Mouse (Mus musculus) c-Kit-positive CD71-positive TER-119-positive erythroid progenitor cells, embryonic 14.5 days (primary cell): Measurements from ENCODE around the gene Gfod2.

Experiments used
- DNase-seq: peaks from one replicate; pipeline ENCODE4 v3.0.0-alpha.2; 2013; ENCODE audit warnings: low spot score

Gene Gfod2

DNA sequence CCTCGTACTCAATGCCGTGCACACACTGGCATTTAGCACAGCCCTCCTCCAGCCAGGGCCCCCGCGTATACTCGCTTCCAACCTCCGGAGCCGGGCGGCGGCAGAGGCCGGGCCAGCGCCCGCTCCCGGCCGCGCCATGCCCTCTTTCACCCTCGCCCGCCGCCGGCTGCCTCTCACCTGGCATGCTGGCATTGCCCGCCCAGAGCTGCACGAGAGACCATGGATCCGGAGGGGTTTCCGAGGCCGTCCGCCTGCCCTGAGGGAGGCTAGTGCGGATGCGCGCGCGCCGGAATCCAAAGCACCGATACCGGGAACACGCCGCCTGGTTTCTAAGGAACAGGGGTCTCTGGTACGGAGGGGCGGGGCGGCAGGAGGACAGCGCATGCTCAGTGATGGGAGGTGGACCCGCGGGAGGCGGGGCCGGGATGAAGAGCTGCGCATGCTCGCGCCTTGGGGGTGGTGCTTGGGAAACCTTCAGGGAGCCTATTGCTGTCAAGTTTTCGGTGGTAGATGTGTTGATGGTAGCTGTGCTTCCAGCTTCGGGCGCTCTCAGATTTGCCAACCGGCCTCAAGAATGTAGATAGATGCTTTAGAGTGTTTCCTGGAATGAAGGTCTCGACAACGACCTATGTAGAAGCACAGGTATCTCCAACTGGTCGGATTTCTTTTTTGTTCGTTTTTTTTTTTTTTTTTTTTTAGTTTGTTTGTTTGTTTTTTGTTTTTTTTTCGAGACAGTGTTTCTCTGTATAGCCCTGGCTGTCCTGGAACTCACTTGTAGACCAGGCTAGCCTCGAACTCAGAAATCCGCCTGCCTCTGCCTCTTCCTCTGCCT is at the start of gene Gfod2:
Gene Gfod2 (minus strand): TSS at position 388 of the 832 bp plus-strand sequence.
- DNase-seq, result peak; percentile 93

- DNase-seq, result no peak
These were observed 49.3 kb upstream of the Gfod2 start for GRCm38 (mm10) chr8:105807766-105808165.

DNA sequence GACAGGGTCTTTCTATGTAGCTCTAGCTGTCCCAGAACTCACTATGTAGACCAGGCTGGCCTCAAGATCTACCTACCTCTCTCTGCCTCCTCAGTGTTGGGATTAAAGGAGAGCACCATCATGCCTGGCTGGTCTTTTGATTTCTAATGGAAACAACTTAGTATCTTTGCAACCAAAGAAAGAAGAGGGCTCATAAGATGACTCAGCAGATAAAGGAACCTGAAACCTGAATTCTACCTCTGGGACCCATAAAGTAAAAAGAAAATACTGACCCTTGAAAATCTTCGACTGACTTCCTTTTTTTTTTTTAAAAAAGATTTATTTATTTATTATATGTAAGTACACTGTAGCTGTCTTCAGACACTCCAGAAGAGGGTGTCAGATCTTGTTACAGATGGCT is 47.5 kb upstream of the Gfod2 start:
- no peak for DNase-seq

DNA sequence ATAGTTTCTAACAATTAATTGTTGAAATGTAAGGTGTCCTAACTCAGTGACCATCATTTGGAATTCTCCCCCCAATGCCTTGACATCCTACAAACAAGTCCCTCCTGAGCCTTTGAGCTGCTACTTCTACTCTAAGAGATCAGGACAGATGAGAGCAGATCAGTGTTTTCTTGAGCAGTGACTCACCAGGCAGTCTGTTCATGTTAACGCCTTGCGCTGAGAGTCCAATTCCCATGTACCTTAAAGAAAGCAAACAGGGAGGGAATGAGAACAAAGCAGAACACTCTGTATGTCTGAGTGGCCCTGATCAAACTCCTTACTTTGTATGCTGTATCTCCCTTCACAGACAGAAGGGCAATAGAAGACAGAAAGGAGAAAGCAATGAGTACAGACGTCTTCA is 46.9 kb upstream of the Gfod2 start:
- DNase-seq, result no peak

GRCm38 (mm10) chr8:105804797-105805196 is 46.3 kb upstream of the Gfod2 start:
- no peak for DNase-seq

DNA sequence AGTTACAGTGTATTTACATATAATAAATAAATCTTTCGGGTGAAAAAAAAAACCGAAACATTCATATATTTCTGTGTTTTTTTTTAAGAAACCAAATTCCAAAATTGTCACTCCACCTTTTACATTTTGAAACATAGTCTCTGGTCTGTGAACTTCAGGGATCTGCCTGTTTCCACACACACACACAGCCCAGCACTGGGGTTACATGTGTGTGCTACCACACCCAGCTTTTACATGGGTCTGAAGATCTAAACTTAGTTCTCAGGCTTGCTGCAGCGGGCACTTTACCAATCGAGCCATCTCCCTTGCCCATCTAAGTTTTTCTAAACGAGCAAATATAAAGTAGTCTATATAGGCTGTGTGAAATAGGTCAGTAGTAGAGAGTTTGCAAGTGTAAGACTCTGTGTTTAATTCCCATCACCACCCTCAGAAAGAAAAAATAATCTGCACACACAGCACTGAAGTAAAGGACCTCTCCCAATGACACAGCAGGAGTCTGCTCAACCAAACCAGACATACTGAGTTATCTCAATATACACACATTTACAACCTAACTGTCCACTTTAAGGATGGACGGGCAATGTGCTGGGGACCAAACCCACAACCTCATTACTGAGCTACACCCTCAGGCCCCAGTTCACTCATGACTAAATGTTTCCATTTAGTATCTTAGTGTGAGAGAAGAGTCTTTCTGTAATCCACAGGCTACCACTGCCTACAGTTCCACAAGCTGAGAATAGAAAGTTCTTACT is 42.9 kb upstream of the Gfod2 start:
- peak; percentile 85 for DNase-seq

DNA sequence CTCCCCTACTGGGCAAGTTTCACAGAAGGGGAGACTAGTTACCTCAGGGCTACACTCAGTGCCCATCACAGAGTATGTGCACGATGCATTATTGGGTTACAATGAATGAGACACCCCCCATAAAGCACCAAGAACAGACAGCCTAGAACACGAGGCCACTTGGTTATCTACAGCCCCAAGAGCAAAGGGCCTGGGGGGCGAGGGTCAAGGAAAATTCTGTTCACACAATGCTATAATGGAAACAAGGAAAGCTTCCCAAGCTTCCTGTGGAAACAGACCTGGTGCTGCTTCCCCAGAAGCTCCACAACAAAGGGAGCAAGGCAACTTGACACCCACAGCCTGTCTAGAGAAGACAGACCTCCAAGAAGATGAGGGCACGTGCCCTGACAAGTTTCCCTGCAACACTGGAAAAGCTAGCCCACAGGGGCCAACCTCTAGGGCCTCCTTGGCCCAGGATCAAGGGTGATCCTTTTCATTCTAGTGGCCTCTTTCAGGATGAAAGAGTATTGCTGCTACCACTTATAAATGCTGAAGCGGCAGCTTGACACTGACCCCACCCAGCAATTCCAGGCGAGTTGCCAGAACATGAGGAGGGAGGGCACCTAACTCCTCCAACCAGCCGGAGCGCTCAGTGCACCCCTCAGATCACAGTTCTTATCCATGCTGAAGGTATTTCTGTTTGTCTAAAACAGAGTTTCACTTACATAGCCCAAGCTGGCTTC is 40.8 kb upstream of the Gfod2 start:
- DNase-seq, result peak; percentile 73

GRCm38 (mm10) chr8:105798408-105798807 is 39.9 kb upstream of the Gfod2 start:
- no peak for DNase-seq

GRCm38 (mm10) chr8:105795785-105796184 is 37.3 kb upstream of the Gfod2 start:
- no peak for DNase-seq

DNA sequence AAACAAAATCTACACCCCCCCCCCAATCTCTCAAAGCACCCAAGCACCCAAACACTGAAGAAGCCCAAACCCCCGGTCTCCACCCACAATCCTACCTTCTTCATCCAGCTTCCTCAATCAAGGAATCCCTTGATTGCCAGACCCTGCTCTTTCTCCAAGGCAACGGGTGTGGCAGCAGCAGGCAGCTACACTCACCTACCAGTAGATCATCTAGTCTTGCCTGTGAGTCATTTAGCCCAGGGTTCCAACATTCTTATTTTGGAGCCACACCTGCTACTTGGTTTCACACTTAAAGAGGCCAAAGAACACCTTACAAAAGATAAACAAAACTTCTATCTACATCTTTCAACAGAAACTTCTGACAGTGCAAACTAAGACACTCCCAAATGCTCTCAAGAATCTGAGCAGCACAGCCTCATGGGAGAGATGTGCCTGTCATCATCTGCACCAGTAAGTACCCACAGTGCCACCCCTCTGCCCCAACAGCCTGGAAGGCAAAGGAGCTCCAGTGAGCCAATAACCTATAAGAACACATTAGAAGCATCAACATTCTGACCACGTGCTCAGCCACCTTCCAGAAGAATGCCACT is 35.6 kb upstream of the Gfod2 start:
- no peak for DNase-seq

DNA sequence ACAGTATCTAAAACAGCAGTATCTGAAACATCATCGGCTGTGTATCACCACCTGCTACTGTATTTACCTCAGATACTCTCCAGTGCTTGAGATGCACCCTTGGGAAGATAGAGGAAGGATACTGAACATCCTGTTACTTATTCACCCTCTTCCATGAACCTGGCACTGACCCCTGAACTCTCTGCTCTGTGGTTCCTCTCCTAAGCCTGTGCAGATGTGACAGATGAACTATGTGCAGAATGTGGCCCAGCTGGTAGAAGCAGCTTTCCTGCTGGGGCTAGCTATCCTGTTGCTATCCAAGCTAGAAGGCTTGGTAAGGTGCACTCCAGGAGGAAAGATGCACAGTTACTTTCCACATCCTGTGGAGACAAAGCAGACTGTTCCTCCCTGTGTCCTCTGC is 34.9 kb upstream of the Gfod2 start:
- DNase-seq, result no peak

DNA sequence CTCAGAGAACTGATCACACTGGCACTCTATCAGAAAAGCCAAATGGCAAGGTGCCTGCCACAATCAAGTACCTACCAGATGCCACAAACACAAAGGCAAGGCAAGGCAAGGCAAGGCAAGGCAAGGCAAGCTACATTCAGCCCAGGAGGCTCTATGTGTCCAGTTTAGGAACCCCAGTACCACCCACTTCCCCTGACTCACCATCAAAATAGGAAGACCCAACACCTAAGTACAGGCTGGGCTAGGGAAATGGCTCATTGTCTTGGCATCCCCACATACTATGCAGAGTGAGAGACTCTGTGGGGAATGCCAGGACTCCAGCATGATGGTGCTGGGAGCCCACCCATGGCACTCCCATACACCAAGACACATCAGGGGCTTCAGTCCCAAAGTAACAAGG is 31.2 kb upstream of the Gfod2 start:
- DNase-seq, result no peak

GRCm38 (mm10) chr8:105788927-105789326 is 30.5 kb upstream of the Gfod2 start:
- no peak for DNase-seq

DNA sequence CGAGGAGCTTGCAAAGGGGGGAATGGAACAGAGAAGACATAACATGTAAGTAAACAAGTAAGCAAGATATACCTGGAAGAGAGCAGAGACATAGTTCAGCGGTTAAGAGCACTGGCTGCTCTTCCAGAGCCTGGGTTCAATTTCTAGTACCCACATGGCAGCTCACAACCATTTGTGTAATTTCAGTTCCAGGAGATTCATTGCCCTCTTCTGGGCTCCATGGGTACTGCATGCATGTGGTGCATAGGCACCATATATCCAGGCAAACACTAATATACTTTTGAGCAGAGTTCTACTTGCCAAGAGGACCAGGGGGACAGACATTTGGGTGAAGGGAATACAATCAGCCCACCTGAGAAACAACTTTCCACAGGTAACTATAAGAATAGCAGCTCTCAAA is 29.8 kb upstream of the Gfod2 start:
- DNase-seq, result peak; percentile 65

GRCm38 (mm10) chr8:105780298-105780697 is 21.8 kb upstream of the Gfod2 start:
- DNase-seq, result no peak

DNA sequence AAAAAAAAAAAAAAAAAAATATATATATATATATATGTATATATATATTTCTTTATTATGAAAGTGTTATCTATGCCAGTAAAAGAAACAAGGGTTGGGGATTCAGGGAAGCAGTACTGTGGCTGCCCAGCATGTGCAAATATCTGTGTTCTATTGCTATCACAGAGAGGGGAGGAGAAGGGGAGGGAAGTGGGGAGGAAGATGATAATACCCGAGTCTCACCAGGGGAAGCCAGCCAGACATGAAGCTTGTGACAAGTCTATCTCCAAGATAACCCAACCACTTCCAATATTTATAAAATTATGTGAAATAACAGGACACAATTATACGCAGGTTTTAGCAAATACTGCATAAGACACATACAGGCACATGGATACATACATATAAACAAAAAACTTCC is 19.4 kb upstream of the Gfod2 start:
- no peak for DNase-seq

DNA sequence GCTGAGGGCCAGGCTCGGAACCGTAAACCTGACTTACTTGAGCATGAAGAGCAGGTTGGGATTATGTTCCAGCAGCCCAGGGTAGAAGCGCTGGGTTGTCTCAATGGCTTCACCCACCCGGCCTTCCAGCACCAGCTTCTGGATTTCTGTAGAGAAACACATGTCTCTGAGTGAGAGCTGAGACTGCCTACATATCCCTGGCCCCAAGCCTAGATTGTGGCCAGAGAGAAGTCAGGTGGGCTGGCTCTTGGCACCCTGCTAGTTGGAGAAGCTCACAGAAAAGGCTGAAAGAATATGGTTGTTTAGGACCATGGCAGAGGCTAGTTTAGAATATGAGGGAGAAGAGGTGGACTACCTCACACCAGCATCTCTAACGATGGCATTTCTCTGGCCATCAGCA is 16.0 kb upstream of the Gfod2 start:
- no peak for DNase-seq

DNA sequence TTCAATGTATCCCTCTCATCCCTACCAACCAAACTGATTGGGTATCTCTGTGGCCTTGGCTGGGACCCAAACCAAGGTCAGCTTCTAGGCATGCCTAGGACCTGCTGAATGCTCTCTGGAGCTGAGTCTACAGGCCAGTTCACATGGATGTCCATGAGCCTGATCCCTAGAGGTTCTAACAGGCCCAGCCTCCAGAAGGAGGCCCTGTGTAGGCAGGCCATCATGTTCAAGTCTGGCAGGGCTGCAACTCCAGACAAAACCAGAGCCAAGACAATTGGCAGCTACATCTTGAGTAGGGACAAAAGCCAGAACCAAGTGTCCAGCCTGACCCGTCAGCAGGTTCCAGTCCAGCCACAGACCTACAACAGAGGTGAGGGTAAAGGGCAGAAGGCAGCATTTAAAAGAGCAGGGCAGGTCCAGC is 15.0 kb upstream of the Gfod2 start:
- DNase-seq, result no peak

- DNase-seq, result no peak
These were observed 13.1 kb upstream of the Gfod2 start for GRCm38 (mm10) chr8:105771398-105772175.

- DNase-seq, result no peak
These were observed 12.1 kb upstream of the Gfod2 start for GRCm38 (mm10) chr8:105770609-105771008.

DNA sequence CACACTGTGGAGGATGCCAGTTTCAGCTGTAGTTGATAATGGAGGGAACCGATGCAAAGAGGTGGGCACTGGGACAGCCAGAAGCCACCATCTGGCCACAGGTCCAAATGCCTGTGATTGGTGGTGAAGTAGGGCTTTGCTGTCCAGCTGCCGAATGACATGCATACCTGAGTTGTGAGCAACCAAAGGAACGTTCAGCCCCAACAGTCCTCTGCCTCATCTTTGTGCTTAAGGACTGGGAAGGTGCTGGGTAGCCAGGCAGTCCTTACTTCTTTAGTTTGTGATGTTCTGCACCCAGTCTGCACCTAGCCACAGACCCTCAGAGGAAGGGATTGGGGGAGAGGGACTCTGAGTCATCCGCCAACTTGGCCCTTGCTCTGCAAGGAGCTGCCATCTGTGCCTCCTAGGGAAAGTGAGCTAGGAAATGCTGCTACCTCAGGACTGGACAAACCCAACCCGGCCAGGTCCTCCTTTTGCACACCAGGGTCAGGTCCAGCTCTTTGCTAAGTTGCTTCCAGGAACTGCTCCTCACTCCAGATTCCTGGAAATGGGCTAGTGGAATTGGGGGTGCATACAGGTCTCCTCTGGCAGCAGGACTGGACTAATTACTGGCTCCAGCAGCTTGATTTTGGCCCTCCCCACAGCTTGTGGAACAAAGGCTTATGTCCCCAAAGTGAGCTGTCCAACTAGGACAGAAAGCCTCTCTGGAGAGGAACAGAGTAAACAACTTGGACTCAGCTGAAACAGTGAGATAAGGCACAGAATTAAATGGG is 10.2 kb upstream of the Gfod2 start:
- no peak for DNase-seq
